Mouse (Mus musculus): ENCODE measurements at regions not wholly inside any gene's neighbourhood (a gene's known extent, or its start where the extent isn't known, plus 50 kb on each side); places are given as distances from the start of the nearest gene placed in this dataset.

- H3K4me3 ChIP-seq: no peak overlapping the region
- no peak overlapping the region for H3K27ac ChIP-seq (replicated peaks)
- H3K9me3 ChIP-seq (replicated peaks): no peaks in the 10 kb centered on the region
- no peaks in the 10 kb centered on the region for H3K27me3 ChIP-seq (ENCODE audit: low read depth, poor library complexity, severe bottlenecking)
- H3K36me3 ChIP-seq: no peaks in the 10 kb centered on the region
- H3K4me1 ChIP-seq: peaks cover 4% of the 10 kb centered on the region
- DNase-seq (ENCODE audit: low spot score): no peak
- 82% methylated on average over 6 of the region's 6 CpGs for WGBS
Observed at GRCm38 (mm10) chr13:110545454-110545853, 150.6 kb downstream of the Plk2 start.

- WGBS: 90% methylated on average over 7 of the region's 7 CpGs
Observed at GRCm38 (mm10) chr13:110555529-110556319, 160.9 kb downstream of the Plk2 start.

GRCm38 (mm10) chr13:110556355-110557095 is 161.7 kb downstream of the Plk2 start:
- H3K4me1 ChIP-seq: no peaks in the 10 kb centered on the region
- no peak overlapping the region for H3K4me3 ChIP-seq
- DNase-seq (ENCODE audit: low spot score): no peak
- 80% methylated on average over 9 of the region's 9 CpGs for WGBS
- no peaks in the 10 kb centered on the region for H3K27me3 ChIP-seq (ENCODE audit: low read depth, poor library complexity, severe bottlenecking)
- H3K9me3 ChIP-seq (replicated peaks): no peaks in the 10 kb centered on the region
- no peak overlapping the region for H3K27ac ChIP-seq (replicated peaks)
- H3K36me3 ChIP-seq: no peaks in the 10 kb centered on the region

More at GRCm38 (mm10) chr13:110555529-110556319, 160.9 kb downstream of the Plk2 start:
- Histone ChIP-seq H3K36me3 (no peaks in the 10 kb centered on the region), H3K27ac (replicated peaks) (no peak overlapping the region), H3K27me3 (ENCODE audit: low read depth, poor library complexity, severe bottlenecking) (no peaks in the 10 kb centered on the region), H3K9me3 (replicated peaks) (no peaks in the 10 kb centered on the region), H3K4me1 (no peaks in the 10 kb centered on the region), H3K4me3 (no peak overlapping the region)
- DNase-seq (ENCODE audit: low spot score): no peak

- H3K36me3 ChIP-seq: no peaks in the 10 kb centered on the region
- no peak overlapping the region for H3K27ac ChIP-seq (replicated peaks)
- no peak for DNase-seq (ENCODE audit: low spot score)
- H3K9me3 ChIP-seq (replicated peaks): no peaks in the 10 kb centered on the region
- no peaks in the 10 kb centered on the region for H3K27me3 ChIP-seq (ENCODE audit: low read depth, poor library complexity, severe bottlenecking)
- WGBS: 89% methylated on average over 28 of the region's 28 CpGs
- no peaks in the 10 kb centered on the region for H3K4me1 ChIP-seq
- no peak overlapping the region for H3K4me3 ChIP-seq
Observed at GRCm38 (mm10) chr13:110557930-110558727, 163.3 kb downstream of the Plk2 start.

- 91% methylated on average over 13 of the region's 13 CpGs for WGBS
- H3K27ac ChIP-seq (replicated peaks): no peak overlapping the region
- H3K4me1 ChIP-seq: peaks cover 7% of the 10 kb centered on the region
- H3K36me3 ChIP-seq: no peaks in the 10 kb centered on the region
- no peak overlapping the region for H3K4me3 ChIP-seq
- no peaks in the 10 kb centered on the region for H3K27me3 ChIP-seq (ENCODE audit: low read depth, poor library complexity, severe bottlenecking)
- no peaks in the 10 kb centered on the region for H3K9me3 ChIP-seq (replicated peaks)
- no peak for DNase-seq (ENCODE audit: low spot score)
Observed at GRCm38 (mm10) chr13:110560566-110560965, 165.7 kb downstream of the Plk2 start.

GRCm38 (mm10) chr13:110562499-110562898 is 167.7 kb downstream of the Plk2 start:
- Histone ChIP-seq H3K27ac (replicated peaks) (no peak overlapping the region), H3K4me3 (no peak overlapping the region), H3K36me3 (no peaks in the 10 kb centered on the region), H3K9me3 (replicated peaks) (no peaks in the 10 kb centered on the region), H3K27me3 (ENCODE audit: low read depth, poor library complexity, severe bottlenecking) (no peaks in the 10 kb centered on the region), H3K4me1 (peaks cover 7% of the 10 kb centered on the region)
- no peak for DNase-seq (ENCODE audit: low spot score)
- 84% methylated on average over 3 of the region's 3 CpGs for WGBS

GRCm38 (mm10) chr13:110562902-110563301 is 168.1 kb downstream of the Plk2 start:
- no peaks in the 10 kb centered on the region for H3K27me3 ChIP-seq (ENCODE audit: low read depth, poor library complexity, severe bottlenecking)
- no peaks in the 10 kb centered on the region for H3K36me3 ChIP-seq
- no peaks in the 10 kb centered on the region for H3K9me3 ChIP-seq (replicated peaks)
- DNase-seq (ENCODE audit: low spot score): no peak
- WGBS: 74% methylated on average over 5 of the region's 5 CpGs
- no peak overlapping the region for H3K27ac ChIP-seq (replicated peaks)
- peaks cover 7% of the 10 kb centered on the region for H3K4me1 ChIP-seq
- H3K4me3 ChIP-seq: no peak overlapping the region

GRCm38 (mm10) chr13:110563967-110564366 is 169.1 kb downstream of the Plk2 start:
- Histone ChIP-seq H3K27ac (replicated peaks) (no peak overlapping the region), H3K9me3 (replicated peaks) (no peaks in the 10 kb centered on the region), H3K36me3 (no peaks in the 10 kb centered on the region), H3K4me3 (no peak overlapping the region), H3K4me1 (peaks cover 7% of the 10 kb centered on the region), H3K27me3 (ENCODE audit: low read depth, poor library complexity, severe bottlenecking) (no peaks in the 10 kb centered on the region)
- WGBS: 73% methylated on average over 9 of the region's 9 CpGs
- DNase-seq (ENCODE audit: low spot score): no peak

- Histone ChIP-seq H3K27me3 (ENCODE audit: low read depth, poor library complexity, severe bottlenecking) (no peaks in the 10 kb centered on the region), H3K4me1 (peaks cover 9% of the 10 kb centered on the region), H3K27ac (replicated peaks) (no peak overlapping the region), H3K4me3 (no peak overlapping the region), H3K36me3 (no peaks in the 10 kb centered on the region), H3K9me3 (replicated peaks) (no peaks in the 10 kb centered on the region)
- WGBS: 92% methylated on average over 8 of the region's 8 CpGs
- DNase-seq (ENCODE audit: low spot score): no peak
Observed at GRCm38 (mm10) chr13:110568482-110569179, 173.8 kb downstream of the Plk2 start.

- DNase-seq (ENCODE audit: low spot score): no peak
- H3K4me3 ChIP-seq: no peak overlapping the region
- H3K27me3 ChIP-seq (ENCODE audit: low read depth, poor library complexity, severe bottlenecking): no peaks in the 10 kb centered on the region
- H3K36me3 ChIP-seq: no peaks in the 10 kb centered on the region
- H3K9me3 ChIP-seq (replicated peaks): no peaks in the 10 kb centered on the region
- H3K27ac ChIP-seq (replicated peaks): no peak overlapping the region
- H3K4me1 ChIP-seq: peaks cover 5% of the 10 kb centered on the region
- WGBS: 91% methylated on average over 2 of the region's 2 CpGs
Observed at GRCm38 (mm10) chr13:110569180-110569512, 174.3 kb downstream of the Plk2 start.

GRCm38 (mm10) chr13:110570386-110570785 is 175.5 kb downstream of the Plk2 start:
- no peak for DNase-seq (ENCODE audit: low spot score)

GRCm38 (mm10) chr13:110573360-110574065 is 178.7 kb downstream of the Plk2 start:
- Histone ChIP-seq H3K36me3 (no peaks in the 10 kb centered on the region), H3K9me3 (replicated peaks) (no peaks in the 10 kb centered on the region), H3K4me3 (no peak overlapping the region), H3K27ac (replicated peaks) (no peak overlapping the region), H3K27me3 (ENCODE audit: low read depth, poor library complexity, severe bottlenecking) (no peaks in the 10 kb centered on the region), H3K4me1 (peaks cover 19% of the 10 kb centered on the region)
- WGBS: 83% methylated on average over 7 of the region's 7 CpGs
- DNase-seq (ENCODE audit: low spot score): no peak

More at GRCm38 (mm10) chr13:110570386-110570785, 175.5 kb downstream of the Plk2 start:
- H3K9me3 ChIP-seq (replicated peaks): no peaks in the 10 kb centered on the region
- H3K36me3 ChIP-seq: no peaks in the 10 kb centered on the region
- no peaks in the 10 kb centered on the region for H3K27me3 ChIP-seq (ENCODE audit: low read depth, poor library complexity, severe bottlenecking)
- no peak overlapping the region for H3K27ac ChIP-seq (replicated peaks)
- peaks cover 15% of the 10 kb centered on the region for H3K4me1 ChIP-seq
- H3K4me3 ChIP-seq: no peak overlapping the region
